Mouse (Mus musculus): Measurements from ENCODE around the gene Prkg1. TPM values are rescaled to one million over a fixed set of nuclear protein-coding genes. Genes with fewer than 3 reads are reported as not detected.

The Prkg1 gene
- total RNA-seq (2021), result 1 to 10 TPM; 6.3 to 6.4 TPM
- long read RNA-seq, experiment 1, result 0 reads
- long read RNA-seq, experiment 2, partial matches to known transcripts, result 0 of 6 reads
- long read RNA-seq, experiment 2, other reads (novel, unspliced or antisense), result 6 of 6 reads

- peak; percentile 37 to 39 for DNase-seq (ENCODE audit: low spot score in 2 of 2)
These were observed at the start of gene Prkg1 for GRCm38 (mm10) chr19:31764801-31765340. TSS of gene Prkg1 (minus strand) at chr19:31765033.

GRCm38 (mm10) chr19:31813087-31813486 is 48.3 kb upstream of the Prkg1 start:
- no peak for DNase-seq (ENCODE audit: low spot score in 2 of 2)

GRCm38 (mm10) chr19:31811371-31811770 is 46.5 kb upstream of the Prkg1 start:
- no peak for DNase-seq (ENCODE audit: low spot score in 2 of 2)

GRCm38 (mm10) chr19:31805391-31805790 is 40.6 kb upstream of the Prkg1 start:
- no peak for DNase-seq (ENCODE audit: low spot score in 2 of 2)

GRCm38 (mm10) chr19:31795485-31796046 is 30.7 kb upstream of the Prkg1 start:
- no peak for DNase-seq (ENCODE audit: low spot score in 2 of 2)

GRCm38 (mm10) chr19:31791724-31792123 is 26.9 kb upstream of the Prkg1 start:
- no peak for DNase-seq (ENCODE audit: low spot score in 2 of 2)

- DNase-seq (ENCODE audit: low spot score in 2 of 2), result no peak
These were observed 16.7 kb upstream of the Prkg1 start for GRCm38 (mm10) chr19:31781521-31782018.

- no peak for DNase-seq (ENCODE audit: low spot score in 2 of 2)
These were observed 16.2 kb upstream of the Prkg1 start for GRCm38 (mm10) chr19:31781077-31781476.

- DNase-seq (ENCODE audit: low spot score in 2 of 2), result no peak
These were observed 15.4 kb upstream of the Prkg1 start for GRCm38 (mm10) chr19:31780222-31780621.

- DNase-seq (ENCODE audit: low spot score in 2 of 2), result no peak
These were observed 14.2 kb upstream of the Prkg1 start for GRCm38 (mm10) chr19:31779021-31779420.

- no peak for DNase-seq (ENCODE audit: low spot score in 2 of 2)
These were observed 2.2 kb upstream of the Prkg1 start for GRCm38 (mm10) chr19:31767004-31767403.

GRCm38 (mm10) chr19:31765451-31765850 is 618 bp upstream of the Prkg1 start:
- DNase-seq (ENCODE audit: low spot score in 2 of 2), result no peak

GRCm38 (mm10) chr19:31763951-31764800 is 657 bp downstream of the Prkg1 start:
- peak; percentile 37 to 41 for DNase-seq (ENCODE audit: low spot score in 2 of 2)

GRCm38 (mm10) chr19:31763246-31763821 is 1.5 kb downstream of the Prkg1 start:
- no peak for DNase-seq (ENCODE audit: low spot score in 2 of 2)

GRCm38 (mm10) chr19:31762411-31763245 is 2.2 kb downstream of the Prkg1 start:
- peak; percentile 39 to 46 for DNase-seq (ENCODE audit: low spot score in 2 of 2)

- no peak for DNase-seq (ENCODE audit: low spot score in 2 of 2)
These were observed 5.0 kb downstream of the Prkg1 start for GRCm38 (mm10) chr19:31759855-31760254.

GRCm38 (mm10) chr19:31755929-31756792 is 8.7 kb downstream of the Prkg1 start:
- peak; percentile 48 to 57 for DNase-seq (ENCODE audit: low spot score in 2 of 2)

GRCm38 (mm10) chr19:31754642-31755287 is 10.1 kb downstream of the Prkg1 start:
- no peak for DNase-seq (ENCODE audit: low spot score in 2 of 2)
